Mouse (Mus musculus) heart, adult 2 months (tissue): ENCODE measurements around the gene Prl8a6. TPM values are rescaled to one million over a fixed set of nuclear protein-coding genes. Genes with fewer than 3 reads are reported as not detected.

Source experiments
- DNase-seq, 2 experiments: peaks; one replicate each; pipeline ENCODE4 v3.0.0; 2021
- H3K27ac ChIP-seq: fragments of 200-600 bp; 2 replicates; pipeline ENCODE4 v1.8.1; 2022
- H3K27me3 ChIP-seq: fragments of 200-500 bp; 2 replicates; pipeline ENCODE4 v1.6.1; 2012; ENCODE audit warnings: mild to moderate bottlenecking, low read length, inconsistent platforms, mixed read lengths; ENCODE audit not compliant: control insufficient read depth, insufficient read depth
- H3K36me3 ChIP-seq: fragments of 200-500 bp; 2 replicates; pipeline ENCODE4 v1.6.1; 2012; ENCODE audit warnings: low read length, inconsistent platforms; ENCODE audit not compliant: control insufficient read depth, insufficient read depth
- H3K4me1 ChIP-seq: fragments of 200-500 bp; 2 replicates; pipeline ENCODE4 v1.6.1; 2011; ENCODE audit warnings: low read length; ENCODE audit not compliant: control insufficient read depth, insufficient read depth
- H3K4me3 ChIP-seq: fragments of 200-600 bp; 2 replicates; pipeline ENCODE4 v1.8.1; 2022
- H3K79me2 ChIP-seq: fragments of 200-500 bp; replicated peaks from 2 replicates; pipeline ENCODE4 v1.6.1; 2012; ENCODE audit warnings: mild to moderate bottlenecking, inconsistent platforms, low read length, moderate library complexity, mixed read lengths; ENCODE audit not compliant: control insufficient read depth, insufficient read depth
- H3K9ac ChIP-seq: fragments of 200-500 bp; 2 replicates; pipeline ENCODE4 v1.6.1; 2012; ENCODE audit warnings: low read depth, mild to moderate bottlenecking, control low read depth, inconsistent platforms, low read length, mixed read lengths
- CTCF ChIP-seq: fragments of 200-600 bp; IDR thresholded peaks from 2 replicates; pipeline ENCODE4 v1.8.1; 2022; ENCODE audit warnings: antibody characterized with exemption, mild to moderate bottlenecking, moderate library complexity
- EP300 ChIP-seq: fragments of 200-500 bp; IDR thresholded peaks from 2 replicates; pipeline ENCODE4 v1.6.1; 2011; ENCODE audit warnings: low read depth, low read length, control low read depth; ENCODE audit not compliant: insufficient read depth
- POLR2A ChIP-seq: fragments of 200-500 bp; IDR thresholded peaks from 2 replicates; pipeline ENCODE4 v1.6.1; 2011; ENCODE audit warnings: mild to moderate bottlenecking, low read depth, low read length, control low read depth; ENCODE audit not compliant: insufficient read depth
- WGBS: fragments of 180-500 bp; shearing (Covaris S2); methylation state at CpG from one replicate; pipeline ENCODE4 v1.1.7; 2018; 5-methylcytosine and 5-hydroxymethylcytosine counted together
- intact Hi-C: fragments of 180-260 bp; cut with DNase I; formaldehyde crosslinking; loops from one replicate; pipeline ENCODE4 v1.15.1; 2025
- long read RNA-seq: library from polyadenylated mRNA; stranded (forward); transcript quantifications from one replicate; pipeline ENCODE4 v2.0.0, GENCODE M21; 2021
- polyA plus RNA-seq: library from polyadenylated mRNA; depleted of rRNA; stranded (reverse); fragments of >200 nt; gene quantifications from 2 replicates; pipeline ENCODE4 v1.2.3, GENCODE M21; 2012; rRNA removed
- total RNA-seq, 2 experiments: library from RNA; stranded (reverse); gene quantifications; 2 replicates each; pipeline ENCODE4 v1.2.3; 2021

The Prl8a6 gene
- total RNA-seq: not detected
- polyA plus RNA-seq: not detected in 2 replicates
- long read RNA-seq: 0 reads

- Histone ChIP-seq H3K36me3 (no peaks in the 10 kb centered on the region), H3K4me1 (no peaks in the 10 kb centered on the region), H3K4me3 (no peak within 1 kb of the TSS), H3K27ac (no peak within 1 kb of the TSS), H3K9ac (no peak within 1 kb of the TSS), H3K27me3 (no peaks in the 10 kb centered on the region), H3K79me2 (no peaks in the 10 kb centered on the region)
- 69% methylated on average over 3 of the region's 3 CpGs for WGBS
- intact Hi-C loops: no loop called here
- no peak for DNase-seq
- no peak for TF ChIP-seq CTCF
These were observed at the start of gene Prl8a6 for GRCm38 (mm10) chr13:27438588-27438987. Gene Prl8a6 (minus strand): TSS chr13:27438688.

GRCm38 (mm10) chr13:27433159-27433558 lies 5.3 kb downstream of the Prl8a6 start:
- no peak overlapping the region for H3K27ac ChIP-seq
- intact Hi-C loops: no loop called here
- no peak overlapping the region for H3K9ac ChIP-seq
- no peaks in the 10 kb centered on the region for H3K27me3 ChIP-seq
- no peak overlapping the region for H3K4me3 ChIP-seq
- 60% methylated on average over 1 of the region's 1 CpGs for WGBS
- no peak for DNase-seq
- no peaks in the 10 kb centered on the region for H3K79me2 ChIP-seq
- H3K4me1 ChIP-seq: no peaks in the 10 kb centered on the region
- TF ChIP-seq CTCF (no peak), EP300 (no peak), POLR2A (no peak)
- H3K36me3 ChIP-seq: no peaks in the 10 kb centered on the region

GRCm38 (mm10) chr13:27413640-27414039 lies 24.8 kb downstream of the Prl8a6 start:
- TF ChIP-seq CTCF: 0 out of 2 replicates have a peak, but pooled peaks have one; percentile 4
- no peak for TF ChIP-seq POLR2A
- no peak for DNase-seq
- H3K4me1 ChIP-seq: no peaks in the 10 kb centered on the region
- H3K27ac ChIP-seq: no peak overlapping the region
- intact Hi-C loops: no loop called here
- H3K27me3 ChIP-seq: no peaks in the 10 kb centered on the region
- no peaks in the 10 kb centered on the region for H3K36me3 ChIP-seq
- H3K79me2 ChIP-seq: no peaks in the 10 kb centered on the region
- H3K9ac ChIP-seq: no peak overlapping the region
- H3K4me3 ChIP-seq: no peak overlapping the region

GRCm38 (mm10) chr13:27399061-27399724 lies 39.3 kb downstream of the Prl8a6 start:
- Histone ChIP-seq H3K27ac (no peak overlapping the region), H3K36me3 (no peaks in the 10 kb centered on the region), H3K9ac (no peak overlapping the region), H3K79me2 (no peaks in the 10 kb centered on the region), H3K27me3 (no peaks in the 10 kb centered on the region), H3K4me3 (no peak overlapping the region), H3K4me1 (no peaks in the 10 kb centered on the region)
- TF ChIP-seq CTCF (no peak), EP300 (no peak), POLR2A (no peak)
- DNase-seq: no peak
- intact Hi-C loops: no loop called here
- WGBS: 90% methylated on average over 7 of the region's 7 CpGs

- Histone ChIP-seq H3K9ac (no peak within 1 kb of the TSS), H3K27me3 (no peaks in the 10 kb centered on the region), H3K4me3 (no peak within 1 kb of the TSS), H3K79me2 (no peaks in the 10 kb centered on the region), H3K4me1 (no peaks in the 10 kb centered on the region), H3K27ac (no peak within 1 kb of the TSS), H3K36me3 (no peaks in the 10 kb centered on the region)
- no peak for DNase-seq
- TF ChIP-seq POLR2A: no peak
- no peak for TF ChIP-seq CTCF
- TF ChIP-seq EP300: no peak
- intact Hi-C loops: no loop called here
- WGBS: 60% methylated on average over 6 of the region's 6 CpGs
These were observed 47.7 kb downstream of the Prl8a6 start, which contains the start of gene Prl2b1 for GRCm38 (mm10) chr13:27390746-27391145. Gene Prl2b1 (minus strand): TSS chr13:27390846.

Other genes with a start within 250 kb of the Prl8a6 start
- gene Prl3c1, start 242.0 kb downstream of the Prl8a6 start, total RNA-seq: not detected
- gene Prl3c1, start 242.0 kb downstream of the Prl8a6 start, polyA plus RNA-seq: not detected in 2 replicates
- gene Prl3b1, start 196.8 kb downstream of the Prl8a6 start, total RNA-seq: not detected
- gene Prl3b1, start 196.8 kb downstream of the Prl8a6 start, polyA plus RNA-seq: not detected in 2 replicates
- not detected for gene Prl3a1, start 179.3 kb downstream of the Prl8a6 start, total RNA-seq
- not detected in 2 replicates for gene Prl3a1, start 179.3 kb downstream of the Prl8a6 start, polyA plus RNA-seq
- gene Prl6a1, start 126.1 kb downstream of the Prl8a6 start, total RNA-seq: not detected
- gene Prl6a1, start 126.1 kb downstream of the Prl8a6 start, polyA plus RNA-seq: not detected in 2 replicates
- gene Prl8a2, start 93.0 kb downstream of the Prl8a6 start, total RNA-seq: not detected
- not detected in 2 replicates for gene Prl8a2, start 93.0 kb downstream of the Prl8a6 start, polyA plus RNA-seq
- gene Prl2b1, start 47.8 kb downstream of the Prl8a6 start, total RNA-seq: not detected
- not detected in 2 replicates for gene Prl2b1, start 47.8 kb downstream of the Prl8a6 start, polyA plus RNA-seq
- not detected for gene Prl8a8, start 74.5 kb upstream of the Prl8a6 start, total RNA-seq
- gene Prl8a8, start 74.5 kb upstream of the Prl8a6 start, polyA plus RNA-seq: not detected in 2 replicates
- not detected for gene Prl8a9, start 125.9 kb upstream of the Prl8a6 start, total RNA-seq
- gene Prl8a9, start 125.9 kb upstream of the Prl8a6 start, polyA plus RNA-seq: not detected in 2 replicates
- gene Prl8a1, start 143.5 kb upstream of the Prl8a6 start, total RNA-seq: not detected
- gene Prl8a1, start 143.5 kb upstream of the Prl8a6 start, polyA plus RNA-seq: not detected in 2 replicates
- gene Prl7b1, start 171.9 kb upstream of the Prl8a6 start, total RNA-seq: not detected
- gene Prl7b1, start 171.9 kb upstream of the Prl8a6 start, polyA plus RNA-seq: not detected in 2 replicates
- gene Prl7a1, start 203.8 kb upstream of the Prl8a6 start, total RNA-seq: not detected
- gene Prl7a1, start 203.8 kb upstream of the Prl8a6 start, polyA plus RNA-seq: not detected in 2 replicates
- gene Prl7a2, start 229.3 kb upstream of the Prl8a6 start, total RNA-seq: not detected
- gene Prl7a2, start 229.3 kb upstream of the Prl8a6 start, polyA plus RNA-seq: not detected in 2 replicates